Comparison of ENCODE assay signal across 8 mouse cellular contexts in genomic region chr7:116323331-116323964, GRCm38 (mm10). TPM values are rescaled to one million over a fixed set of nuclear protein-coding genes. Genes with fewer than 3 reads are reported as not detected.
DNase-seq lines count a peak whose midpoint lies in the region; ATAC-seq and TF ChIP-seq lines count a peak whose summit lies in the region.

No protein-coding gene starts in this region.

- H3K27me3 ChIP-seq in forebrain, embryonic 11.5 days (ENCODE audit: control insufficient read depth, insufficient read depth, low read length): no peaks in the 10 kb centered on the region
- no peaks in the 10 kb centered on the region for H3K27me3 ChIP-seq in heart, postnatal 0 days (ENCODE audit: control insufficient read depth, insufficient read depth, low read length)
- no peaks in the 10 kb centered on the region for H3K27me3 ChIP-seq in lung, embryonic 15.5 days

- DNase-seq in ES-CJ7 (ENCODE audit: low read depth, low spot score): peak; percentile 72
- peak; percentile 78 to 89 for DNase-seq in adrenal gland, postnatal 36 days
- peak; percentile 86 for DNase-seq in forebrain, embryonic 11.5 days (ENCODE audit: low spot score)
- DNase-seq in heart, postnatal 0 days (ENCODE audit: low spot score): peak; percentile 71
- DNase-seq in kidney, postnatal 25 days: peak; percentile 82 to 84
- DNase-seq in retina, embryonic 14.5 days (ENCODE audit: low spot score): peak; percentile 85
- peak; percentile 67 for DNase-seq in yolk sac, embryonic 10.5 days (ENCODE audit: low spot score)

- WGBS in forebrain, embryonic 11.5 days: 32% methylated on average over 10 of the region's 10 CpGs
- 29% methylated on average over 10 of the region's 10 CpGs for WGBS in heart, postnatal 0 days
- 25% methylated on average over 10 of the region's 10 CpGs for WGBS in lung, embryonic 15.5 days

- no peak overlapping the region for H3K4me3 ChIP-seq in forebrain, embryonic 11.5 days (ENCODE audit: low read depth, low read length)
- no peak overlapping the region for H3K4me3 ChIP-seq in heart, postnatal 0 days (ENCODE audit: low read depth, low read length)
- no peak overlapping the region for H3K4me3 ChIP-seq in lung, embryonic 15.5 days

- no peaks in the 10 kb centered on the region for H3K4me1 ChIP-seq in forebrain, embryonic 11.5 days (replicated peaks; ENCODE audit: control insufficient read depth, insufficient read depth, low read length)
- H3K4me1 ChIP-seq in heart, postnatal 0 days (ENCODE audit: control insufficient read depth, insufficient read depth): no peaks in the 10 kb centered on the region
- peaks cover 2% of the 10 kb centered on the region; the same call in 1 of the 2 replicates for H3K4me1 ChIP-seq in lung, embryonic 15.5 days

- H3K9ac ChIP-seq in forebrain, embryonic 11.5 days (ENCODE audit: low read length): no peak overlapping the region
- H3K9ac ChIP-seq in heart, postnatal 0 days (replicated peaks; ENCODE audit: low read depth, low read length): no peak overlapping the region
- no peak overlapping the region for H3K9ac ChIP-seq in lung, embryonic 15.5 days

- no peaks in the 10 kb centered on the region for H3K9me3 ChIP-seq in forebrain, embryonic 11.5 days (ENCODE audit: control insufficient read depth, low read length)
- no peaks in the 10 kb centered on the region for H3K9me3 ChIP-seq in heart, postnatal 0 days (replicated peaks; ENCODE audit: control insufficient read depth, low read length)
- no peaks in the 10 kb centered on the region for H3K9me3 ChIP-seq in lung, embryonic 15.5 days

- H3K27ac ChIP-seq in forebrain, embryonic 11.5 days (ENCODE audit: low read depth, low read length): no peak overlapping the region
- no peak overlapping the region for H3K27ac ChIP-seq in heart, postnatal 0 days (ENCODE audit: low read depth)
- H3K27ac ChIP-seq in lung, embryonic 15.5 days: no peak overlapping the region

- no peak overlapping the region for H3K4me2 ChIP-seq in forebrain, embryonic 11.5 days (ENCODE audit: low read depth, low read length, severe bottlenecking)
- H3K4me2 ChIP-seq in heart, postnatal 0 days (ENCODE audit: low read depth, low read length): no peak overlapping the region
- H3K4me2 ChIP-seq in lung, embryonic 15.5 days: peak overlapping the region; percentile 31; the same call in 1 of the 2 replicates

- peak; percentile 91 for TF ChIP-seq CTCF in heart, postnatal 0 days (IDR thresholded peaks at IDR 0.05; ENCODE audit: low read depth)

- no peaks in the 10 kb centered on the region for H3K36me3 ChIP-seq in forebrain, embryonic 11.5 days (ENCODE audit: control insufficient read depth, insufficient read depth, low read length)
- no peaks in the 10 kb centered on the region for H3K36me3 ChIP-seq in heart, postnatal 0 days (replicated peaks; ENCODE audit: control insufficient read depth, insufficient read depth, low read length)
- H3K36me3 ChIP-seq in lung, embryonic 15.5 days: no peaks in the 10 kb centered on the region

- ATAC-seq in forebrain, embryonic 11.5 days (replicated peaks; ENCODE audit: low FRiP score): peak; percentile 60; the same call in 1 of the 2 replicates
- peak; percentile 69; the same call in 1 of the 2 replicates for ATAC-seq in heart, postnatal 0 days (ENCODE audit: insufficient read depth, low read depth)
- peak; percentile 75; the same call in 1 of the 2 replicates for ATAC-seq in lung, embryonic 15.5 days (ENCODE audit: borderline replicate concordance, extremely low read depth, low FRiP score, low TSS enrichment)

- no peak for TF ChIP-seq EP300 in heart, postnatal 0 days (IDR thresholded peaks at IDR 0.05; ENCODE audit: low read depth)

RNA-seq across cellular contexts. Expression of gene Rps13, which starts 10.5 kb away (rescaled TPM):
- 100 to 1,000 TPM; 438 to 440 TPM for total RNA-seq in adrenal gland, postnatal 36 days (2021)
- 691 and 697 TPM in 2 replicates for polyA plus RNA-seq in forebrain, embryonic 11.5 days (2014; fragmentation: Nextera tagmentation; extraction: Ambion mirVana)
- total RNA-seq in heart, postnatal 0 days (2014; rRNA removed; ENCODE audit: low replicate concordance): 118 and 287 TPM in 2 replicates
- 455 and 488 TPM in 2 replicates for polyA plus RNA-seq in heart, postnatal 0 days (2015; fragmentation: Nextera tagmentation; extraction: Ambion mirVana)
- 732 and 837 TPM in 2 replicates for polyA plus RNA-seq in lung, embryonic 15.5 days (2015; fragmentation: Nextera tagmentation; extraction: Ambion mirVana)

RNA-seq across cellular contexts. Expression of gene Plekha7, which starts 15.3 kb away (rescaled TPM):
- 10 to 100 TPM; 13.8 to 14.6 TPM for total RNA-seq in adrenal gland, postnatal 36 days (2021)
- 16.1 and 17.9 TPM in 2 replicates for polyA plus RNA-seq in forebrain, embryonic 11.5 days (2014; fragmentation: Nextera tagmentation; extraction: Ambion mirVana)
- 40.4 and 48.8 TPM in 2 replicates for total RNA-seq in heart, postnatal 0 days (2014; rRNA removed; ENCODE audit: low replicate concordance)
- polyA plus RNA-seq in heart, postnatal 0 days (2015; fragmentation: Nextera tagmentation; extraction: Ambion mirVana): 18.3 and 19.4 TPM in 2 replicates
- polyA plus RNA-seq in lung, embryonic 15.5 days (2015; fragmentation: Nextera tagmentation; extraction: Ambion mirVana): 12.1 and 15.1 TPM in 2 replicates
